Mouse (Mus musculus): ENCODE results near the gene Hsbp1.

Hsbp1 gene

GRCm38 (mm10) chr8:119385854-119386253 is 41.6 kb downstream of the Hsbp1 start:
- no peak for DNase-seq (ENCODE audit: extremely low read depth, low read depth, low spot score)

GRCm38 (mm10) chr8:119386988-119387387 is 42.7 kb downstream of the Hsbp1 start:
- no peak for DNase-seq (ENCODE audit: extremely low read depth, low read depth, low spot score)

- DNase-seq (ENCODE audit: extremely low read depth, low read depth, low spot score) = no peak
Observed at GRCm38 (mm10) chr8:119394097-119394496, 49.8 kb downstream of the Hsbp1 start.

GRCm38 (mm10) chr8:119394524-119395026 is 50.3 kb downstream of the Hsbp1 start, which contains the start of gene Mlycd:
Gene Mlycd (plus strand): TSS chr8:119394878.
- peak; percentile 25 for DNase-seq (ENCODE audit: extremely low read depth, low read depth, low spot score)

- no peak for DNase-seq (ENCODE audit: extremely low read depth, low read depth, low spot score)
Observed at GRCm38 (mm10) chr8:119395072-119395950, 51.0 kb downstream of the Hsbp1 start.

All from fat pad, adult 2 months (tissue).